Mouse (Mus musculus): ENCODE data around the gene Gm20458. TPM values are rescaled to one million over a fixed set of nuclear protein-coding genes. Genes with fewer than 3 reads are reported as not detected.

Gene Gm20458
- total and polyA plus RNA-seq, 3 experiments, result 3.9 to 9.6 (median 9.6) TPM

DNA sequence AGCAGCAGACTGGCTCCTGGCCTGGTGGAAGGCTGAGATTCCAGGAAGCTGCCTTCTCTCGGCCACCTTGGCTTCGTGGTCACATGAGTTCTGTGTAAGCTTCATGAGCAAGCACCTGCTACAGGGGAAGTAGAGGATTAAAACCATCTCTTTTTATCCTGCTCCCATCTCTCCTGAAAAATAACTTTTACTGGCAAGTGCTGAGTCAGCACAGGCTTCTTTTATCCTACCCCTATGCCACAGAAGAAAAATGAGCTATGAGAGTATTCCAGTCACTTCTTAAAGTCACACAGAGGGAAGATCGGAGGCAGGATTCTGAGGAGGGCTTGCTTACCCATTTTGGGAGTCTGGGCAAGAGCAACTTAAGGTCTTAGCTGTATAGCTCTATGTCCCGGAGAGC is 76.2 kb downstream of the Gm20458 start:
- no peak for DNase-seq

Other genes with a start within 250 kb of the Gm20458 start
- not detected for gene Wfdc15b, start 239.3 kb upstream of the Gm20458 start, total RNA-seq (2021)
- gene Wfdc15b, start 239.3 kb upstream of the Gm20458 start, polyA plus RNA-seq (2012; rRNA removed), result not detected in 2 replicates
- gene Svs2, start 222.5 kb upstream of the Gm20458 start, total RNA-seq (2021), result not detected
- not detected in 2 replicates for gene Svs2, start 222.5 kb upstream of the Gm20458 start, polyA plus RNA-seq (2012; rRNA removed)
- gene Svs3b, start 204.3 kb upstream of the Gm20458 start, total RNA-seq (2021), result not detected
- gene Svs3b, start 204.3 kb upstream of the Gm20458 start, polyA plus RNA-seq (2012; rRNA removed), result not detected in 2 replicates
- not detected for gene Svs4, start 182.5 kb upstream of the Gm20458 start, total RNA-seq (2021)
- not detected in 2 replicates for gene Svs4, start 182.5 kb upstream of the Gm20458 start, polyA plus RNA-seq (2012; rRNA removed)
- gene Svs3a, start 171.7 kb upstream of the Gm20458 start, total RNA-seq (2021), result not detected
- not detected in 2 replicates for gene Svs3a, start 171.7 kb upstream of the Gm20458 start, polyA plus RNA-seq (2012; rRNA removed)
- not detected for gene Svs6, start 144.2 kb upstream of the Gm20458 start, total RNA-seq (2021)
- not detected in 2 replicates for gene Svs6, start 144.2 kb upstream of the Gm20458 start, polyA plus RNA-seq (2012; rRNA removed)
- gene Svs5, start 128.2 kb upstream of the Gm20458 start, total RNA-seq (2021), result 1 to 10 TPM; 1.5 to 1.7 TPM
- gene Svs5, start 128.2 kb upstream of the Gm20458 start, polyA plus RNA-seq (2012; rRNA removed), result not detected in 2 replicates
- 10 to 100 TPM; 19.3 to 36.0 TPM for gene Slpi, start 71.9 kb upstream of the Gm20458 start, total RNA-seq (2021)
- 5.7 and 8.5 TPM in 2 replicates for gene Slpi, start 71.9 kb upstream of the Gm20458 start, polyA plus RNA-seq (2012; rRNA removed)
- not detected for gene Rbpjl, start 57.8 kb upstream of the Gm20458 start, total RNA-seq (2021)
- not detected in 2 replicates for gene Rbpjl, start 57.8 kb upstream of the Gm20458 start, polyA plus RNA-seq (2012; rRNA removed)
- 1 to 10 TPM in 1 of 2 experiments, under 1 TPM in 1; 0.17 to 1.8 TPM for gene Matn4, start 55.8 kb upstream of the Gm20458 start, total RNA-seq (2021)
- gene Matn4, start 55.8 kb upstream of the Gm20458 start, polyA plus RNA-seq (2012; rRNA removed), result 1.0 TPM in 2 replicates
- 100 to 1,000 TPM; 123 to 151 TPM for gene Sdc4, start 17.1 kb upstream of the Gm20458 start, total RNA-seq (2021)
- gene Sdc4, start 17.1 kb upstream of the Gm20458 start, polyA plus RNA-seq (2012; rRNA removed), result 23.3 and 23.5 TPM in 2 replicates
- gene Sys1, start 4.0 kb upstream of the Gm20458 start, total RNA-seq (2021), result 10 to 100 TPM; 24.5 to 34.0 TPM
- gene Sys1, start 4.0 kb upstream of the Gm20458 start, polyA plus RNA-seq (2012; rRNA removed), result 299 and 335 TPM in 2 replicates
- not detected for gene Trp53tg5, start 12.8 kb downstream of the Gm20458 start, total RNA-seq (2021)
- not detected in 2 replicates for gene Trp53tg5, start 12.8 kb downstream of the Gm20458 start, polyA plus RNA-seq (2012; rRNA removed)
- 1 to 10 TPM; 5.5 to 7.0 TPM for gene Dbndd2, start 25.1 kb downstream of the Gm20458 start, total RNA-seq (2021)
- 20.8 and 30.7 TPM in 2 replicates for gene Dbndd2, start 25.1 kb downstream of the Gm20458 start, polyA plus RNA-seq (2012; rRNA removed)
- gene Pigt, start 36.6 kb downstream of the Gm20458 start, total RNA-seq (2021), result 10 to 100 TPM; 72.7 to 98.8 TPM
- gene Pigt, start 36.6 kb downstream of the Gm20458 start, polyA plus RNA-seq (2012; rRNA removed), result 216 and 218 TPM in 2 replicates
- not detected for gene Wfdc2, start 101.4 kb downstream of the Gm20458 start, total RNA-seq (2021)
- 0.51 and 0.73 TPM in 2 replicates for gene Wfdc2, start 101.4 kb downstream of the Gm20458 start, polyA plus RNA-seq (2012; rRNA removed)
- gene Spint3, start 112.5 kb downstream of the Gm20458 start, total RNA-seq (2021), result not detected
- gene Spint3, start 112.5 kb downstream of the Gm20458 start, polyA plus RNA-seq (2012; rRNA removed), result not detected in 2 replicates
- under 1 TPM in 1 of 2 experiments, not detected in 1; 0.52 TPM for gene Wfdc6a, start 124.5 kb downstream of the Gm20458 start, total RNA-seq (2021)
- 0.62 and 1.0 TPM in 2 replicates for gene Wfdc6a, start 124.5 kb downstream of the Gm20458 start, polyA plus RNA-seq (2012; rRNA removed)
- gene Eppin, start 132.6 kb downstream of the Gm20458 start, total RNA-seq (2021), result not detected
- gene Eppin, start 132.6 kb downstream of the Gm20458 start, polyA plus RNA-seq (2012; rRNA removed), result 0.29 TPM in 1 of 2 replicates, not detected in the other
- not detected for gene Wfdc6b, start 152.6 kb downstream of the Gm20458 start, total RNA-seq (2021)
- gene Wfdc6b, start 152.6 kb downstream of the Gm20458 start, polyA plus RNA-seq (2012; rRNA removed), result not detected in 2 replicates
- not detected for gene Wfdc8, start 152.7 kb downstream of the Gm20458 start, total RNA-seq (2021)
- gene Wfdc8, start 152.7 kb downstream of the Gm20458 start, polyA plus RNA-seq (2012; rRNA removed), result 0.07 and 1.8 TPM in 2 replicates
- gene Wfdc16, start 177.8 kb downstream of the Gm20458 start, total RNA-seq (2021), result not detected
- not detected in 2 replicates for gene Wfdc16, start 177.8 kb downstream of the Gm20458 start, polyA plus RNA-seq (2012; rRNA removed)
- not detected for gene Wfdc10, start 195.1 kb downstream of the Gm20458 start, total RNA-seq (2021)
- not detected in 2 replicates for gene Wfdc10, start 195.1 kb downstream of the Gm20458 start, polyA plus RNA-seq (2012; rRNA removed)
- not detected for gene Wfdc9, start 195.6 kb downstream of the Gm20458 start, total RNA-seq (2021)
- gene Wfdc9, start 195.6 kb downstream of the Gm20458 start, polyA plus RNA-seq (2012; rRNA removed), result not detected in 2 replicates
- not detected for gene Wfdc11, start 213.1 kb downstream of the Gm20458 start, total RNA-seq (2021)
- gene Wfdc11, start 213.1 kb downstream of the Gm20458 start, polyA plus RNA-seq (2012; rRNA removed), result not detected in 2 replicates
- gene Wfdc13, start 224.1 kb downstream of the Gm20458 start, total RNA-seq (2021), result not detected
- 0.13 TPM in 1 of 2 replicates, not detected in the other for gene Wfdc13, start 224.1 kb downstream of the Gm20458 start, polyA plus RNA-seq (2012; rRNA removed)
- not detected for gene Spint4, start 237.5 kb downstream of the Gm20458 start, total RNA-seq (2021)
- gene Spint4, start 237.5 kb downstream of the Gm20458 start, polyA plus RNA-seq (2012; rRNA removed), result not detected in 2 replicates